Mouse (Mus musculus) thymus, postnatal 10 days (tissue): ENCODE results near the gene Ccdc77.
A peak's percentile ranks its signal among the peaks of the same experiment; 100 is the strongest.
"Not testable (repeated sequence)": the region's sequence is repeated elsewhere in the genome, so short reads cannot be mapped to it uniquely, and the experiment has no call there.

Source experiments
- DNase-seq, 2 experiments: peaks; one replicate each; pipeline ENCODE4 v3.0.0; 2021; ENCODE audit warnings: low spot score in 2 of 2

Gene Ccdc77

DNA sequence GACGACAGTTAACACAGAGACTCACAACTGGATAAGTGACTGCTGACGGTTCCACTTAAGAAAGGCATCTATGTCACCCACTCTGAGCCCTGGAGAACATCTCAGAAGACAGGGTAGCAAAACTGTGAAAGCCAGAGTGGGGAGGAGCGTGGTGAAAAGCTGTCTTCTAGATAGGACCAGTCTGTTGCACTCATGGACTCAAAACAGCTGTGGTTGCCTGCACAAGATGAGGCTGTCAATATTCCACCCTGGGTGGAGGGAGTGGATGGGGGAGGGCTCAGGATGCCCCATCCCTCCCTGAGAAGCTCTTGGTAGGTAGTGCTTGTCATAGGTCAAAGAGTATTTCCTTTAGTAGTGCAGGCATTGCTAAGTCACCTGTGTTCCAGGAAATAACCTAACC is 54.4 kb downstream of the Ccdc77 start:
- DNase-seq: no peak

DNA sequence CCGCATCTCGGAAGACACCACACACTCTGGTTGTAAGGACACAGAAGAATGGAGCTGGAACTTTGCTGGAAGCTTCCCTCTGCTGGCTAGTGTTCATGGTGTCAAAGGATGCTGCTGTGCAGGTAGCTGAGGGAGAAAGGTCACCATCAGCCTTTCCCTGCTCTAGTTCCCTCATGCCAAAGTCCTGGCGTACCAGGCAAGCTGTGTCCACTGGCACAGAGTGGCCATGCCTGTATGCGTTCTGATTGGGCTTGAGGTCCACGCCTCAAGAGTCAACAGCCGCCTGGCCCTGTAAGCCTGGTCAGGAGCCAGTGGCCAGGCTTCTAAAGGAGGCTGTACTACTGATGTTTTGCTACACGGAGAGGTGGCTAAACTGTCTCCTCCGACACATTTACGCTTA is 54.8 kb downstream of the Ccdc77 start:
- no peak for DNase-seq

DNA sequence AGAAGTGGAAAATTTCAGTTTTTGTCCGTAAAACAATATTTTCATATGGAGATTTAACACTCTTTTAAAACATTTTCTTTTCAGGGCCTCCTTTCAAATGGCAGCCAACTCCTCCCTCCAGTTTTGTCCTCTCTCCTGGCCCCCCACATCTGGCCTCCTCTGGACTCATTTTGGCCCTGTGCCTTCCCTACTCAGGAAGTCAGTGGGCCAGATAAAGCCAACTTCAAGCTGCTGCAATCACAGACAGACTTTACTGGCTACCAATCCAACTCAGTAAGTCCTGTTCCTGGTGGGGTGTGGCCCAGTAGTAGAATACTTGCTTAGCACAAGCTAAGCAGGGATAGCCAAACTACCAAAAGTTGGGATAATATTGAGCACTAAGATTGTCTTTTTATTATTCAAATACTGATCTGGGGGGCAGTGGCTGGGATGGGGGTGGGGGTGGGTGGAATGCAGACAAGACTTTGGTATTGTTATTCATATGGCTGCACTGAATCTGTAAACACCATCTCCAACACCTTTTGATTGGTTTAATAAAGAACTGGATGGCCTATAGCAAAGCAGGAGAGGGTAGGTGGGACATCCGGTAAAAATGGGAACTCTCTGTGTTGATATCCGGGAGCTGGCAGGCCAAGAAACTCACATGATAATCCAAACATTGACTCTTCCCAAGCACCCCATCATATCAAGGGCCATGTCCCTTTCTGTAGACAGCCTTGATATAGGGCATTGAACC is 57.1 kb downstream of the Ccdc77 start:
- no peak for DNase-seq

DNA sequence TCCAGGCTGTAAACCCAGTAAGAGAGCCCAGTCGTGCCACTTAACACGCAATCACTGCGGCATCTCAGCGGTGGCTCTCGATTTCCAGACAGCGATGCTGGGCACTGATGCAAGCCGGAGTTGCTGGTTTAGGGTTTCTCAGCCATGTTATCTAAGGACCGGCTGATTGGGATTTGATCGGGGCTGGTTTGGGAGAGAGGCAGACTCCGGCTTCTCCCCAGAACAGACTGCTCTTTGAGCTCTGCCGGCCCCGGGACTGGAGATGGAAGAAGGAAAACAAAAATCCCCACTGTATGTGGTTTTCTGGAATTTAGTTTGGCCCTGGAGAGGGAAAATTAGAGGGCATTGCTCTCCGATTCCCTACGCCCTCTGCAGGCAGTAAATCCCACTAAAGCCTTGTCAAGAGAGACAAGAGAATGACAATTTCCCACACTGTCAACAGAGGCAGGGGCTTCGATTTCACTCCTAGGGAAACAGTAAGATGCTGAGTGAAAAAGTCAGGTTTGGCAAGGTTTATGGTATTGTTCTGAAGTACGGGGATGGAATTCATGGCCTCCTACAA is 61.3 kb downstream of the Ccdc77 start:
- DNase-seq: no peak

DNA sequence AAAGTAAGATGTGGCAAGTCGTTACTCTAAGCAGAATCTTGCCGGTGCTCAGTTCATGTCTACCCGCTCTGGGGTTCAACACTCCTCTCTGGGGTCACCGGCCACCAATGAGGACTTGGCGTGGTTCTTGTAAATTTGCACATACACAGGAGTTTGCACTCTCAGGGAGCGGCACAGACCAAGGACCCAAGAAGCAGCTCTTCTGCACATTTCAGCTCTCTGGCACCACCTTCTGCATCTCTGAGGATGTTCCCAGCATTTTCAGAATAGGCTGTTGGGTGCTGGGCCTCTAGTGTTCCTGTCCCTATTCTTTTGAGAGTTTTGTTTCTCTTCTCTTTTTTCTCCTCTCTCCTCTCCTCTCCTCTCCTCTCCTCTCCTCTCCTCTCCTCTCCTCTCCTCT is 63.0 kb downstream of the Ccdc77 start:
- peak in 1 of 2 experiments; percentile 38 for DNase-seq

DNA sequence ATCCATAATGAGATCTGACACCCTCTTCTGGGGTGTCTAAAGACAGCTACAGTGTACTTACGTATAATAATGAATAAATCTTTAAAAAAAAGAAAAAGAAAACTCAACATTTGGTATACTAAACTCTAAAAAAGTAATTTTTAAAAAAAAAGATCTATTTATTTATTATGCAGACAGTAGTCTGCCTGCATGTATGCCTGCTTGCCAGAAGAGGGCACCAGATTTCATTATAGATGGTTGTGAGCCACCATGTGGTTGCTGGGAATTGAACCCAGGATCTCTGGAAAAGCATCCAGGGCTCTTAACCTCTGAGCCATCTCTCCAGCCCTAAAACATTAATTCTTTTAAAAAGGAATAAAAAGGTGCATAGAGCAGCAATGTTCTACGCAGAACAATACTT is 67.6 kb downstream of the Ccdc77 start:
- DNase-seq: not testable (repeated sequence)

DNA sequence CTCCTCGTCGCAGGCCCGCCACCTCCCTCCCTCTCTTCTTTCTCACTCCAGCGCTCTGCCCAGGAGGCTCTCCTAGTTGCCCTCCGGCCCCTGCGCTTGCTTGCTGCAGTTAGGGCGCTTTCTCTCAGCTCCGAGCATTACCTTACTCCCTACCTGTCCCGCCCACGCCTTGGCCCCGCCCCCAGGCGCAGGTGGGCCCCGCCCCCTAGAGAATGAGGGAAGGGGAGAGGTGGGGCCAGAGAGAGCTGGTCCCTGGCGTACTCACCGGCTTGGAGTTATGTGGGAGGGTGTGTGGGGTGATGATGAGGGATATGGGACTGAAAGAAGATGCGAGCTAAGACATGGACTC is 69.4 kb downstream of the Ccdc77 start:
- peak; percentile 11 to 19 for DNase-seq

DNA sequence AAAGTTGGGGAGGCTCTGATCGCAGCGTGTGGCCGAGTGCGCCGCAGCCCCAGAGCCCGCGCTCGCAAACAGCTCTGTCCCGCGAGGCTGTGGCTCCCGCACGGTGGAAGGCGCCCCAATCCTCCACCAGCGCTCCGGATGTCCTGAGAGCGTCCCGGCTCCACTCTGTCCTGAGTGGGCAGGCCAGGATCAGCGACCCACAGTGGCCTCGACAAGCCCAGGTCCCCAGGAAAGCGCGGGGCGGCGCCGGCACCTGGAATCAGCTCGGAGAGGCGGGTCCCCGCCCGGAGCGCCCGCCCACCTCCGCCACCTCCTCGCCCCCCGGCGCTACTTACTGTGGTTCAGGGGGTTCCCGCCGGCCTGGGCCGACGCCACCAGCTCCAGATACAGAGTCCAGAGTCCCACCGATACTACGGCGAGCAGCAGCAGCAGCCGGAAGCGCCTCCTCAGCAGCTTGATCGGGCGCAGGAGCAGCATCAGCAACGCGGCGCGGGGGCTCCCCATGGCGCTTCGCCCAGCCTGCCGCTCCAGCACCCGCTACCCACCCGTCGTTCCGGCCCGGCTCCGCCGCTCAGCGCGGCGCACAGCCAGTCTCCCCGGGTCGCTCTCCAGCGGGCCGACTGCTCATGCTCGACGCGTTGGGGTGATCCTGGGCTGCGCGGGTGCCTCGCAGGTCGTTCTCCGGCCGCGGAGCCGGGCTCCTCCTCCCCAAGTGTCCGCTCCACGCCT is 70.0 kb downstream of the Ccdc77 start, which contains the start of the genes D330020A13Rik and B4galnt3:
Gene D330020A13Rik (plus strand): TSS at position 309 of the 729 bp plus-strand sequence.
Gene B4galnt3 (minus strand): TSS at position 504 of the 729 bp plus-strand sequence.
- peak; percentile 15 to 57 for DNase-seq

DNA sequence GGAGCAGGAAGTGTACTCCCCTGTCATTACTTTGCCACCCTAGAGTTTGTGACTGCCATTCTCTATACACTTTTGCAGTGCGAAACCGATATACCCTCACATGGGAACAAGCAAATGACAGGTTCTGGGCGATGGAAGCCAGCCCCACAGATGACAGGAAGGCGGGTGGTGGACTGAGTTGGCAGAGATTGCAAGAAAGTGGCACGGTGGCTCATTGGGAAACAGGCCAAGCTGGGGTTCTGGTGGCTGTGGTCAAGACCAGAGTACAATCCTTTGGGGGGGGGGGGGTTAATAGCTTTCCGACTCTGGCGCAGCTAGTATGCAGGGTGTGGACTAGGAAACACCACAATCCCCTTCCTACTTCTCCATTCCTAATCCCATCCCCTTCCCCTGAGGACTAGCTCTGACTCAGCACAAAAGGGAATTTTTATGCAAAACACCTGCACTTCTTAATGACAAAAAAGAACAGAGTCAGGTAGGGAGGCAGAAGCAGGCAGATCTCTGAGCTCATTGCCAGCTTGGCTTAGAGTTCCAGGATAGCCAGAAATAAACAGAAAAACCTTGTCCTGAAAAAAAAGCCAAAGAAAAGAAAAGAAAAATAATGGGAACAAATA is 72.7 kb downstream of the Ccdc77 start:
- DNase-seq: no peak

DNA sequence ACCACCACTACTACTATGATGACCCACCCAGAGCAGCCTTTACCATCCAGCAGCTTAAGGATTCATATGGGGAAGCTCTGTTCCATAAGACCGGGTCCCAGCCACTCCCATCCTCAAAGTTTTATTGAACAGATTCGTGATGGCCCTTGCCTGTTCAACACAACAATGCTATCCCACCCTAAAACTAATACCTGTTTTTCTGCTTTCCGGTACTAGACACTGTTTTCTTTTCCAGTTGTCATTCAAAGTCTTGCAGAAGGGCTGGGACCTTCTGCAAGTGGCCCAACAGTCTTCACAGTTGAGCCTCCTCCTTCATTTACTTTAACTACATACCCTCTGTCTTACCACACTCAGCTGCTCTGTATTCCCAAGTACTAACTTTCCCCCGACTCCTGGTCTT is 74.7 kb downstream of the Ccdc77 start:
- no peak for DNase-seq

DNA sequence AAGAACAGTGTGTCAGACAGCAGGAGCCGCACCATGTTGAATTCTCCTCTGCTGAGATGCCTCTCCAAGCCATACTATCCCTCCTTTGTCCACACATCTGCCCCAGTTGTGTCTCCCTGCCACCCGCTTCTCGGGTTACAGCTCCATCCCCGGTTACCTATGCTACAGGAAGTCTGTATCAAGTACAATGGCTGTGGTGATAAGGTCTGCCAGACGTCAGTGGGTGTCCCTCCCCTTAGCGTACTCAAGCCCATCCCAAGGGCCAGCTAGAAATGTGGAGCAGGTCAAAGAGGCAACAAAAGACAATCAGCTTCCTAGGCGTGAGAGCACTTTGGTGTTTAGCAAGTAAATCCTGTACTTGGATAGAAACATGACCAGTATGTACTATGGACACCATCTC is 75.6 kb downstream of the Ccdc77 start:
- no peak for DNase-seq

DNA sequence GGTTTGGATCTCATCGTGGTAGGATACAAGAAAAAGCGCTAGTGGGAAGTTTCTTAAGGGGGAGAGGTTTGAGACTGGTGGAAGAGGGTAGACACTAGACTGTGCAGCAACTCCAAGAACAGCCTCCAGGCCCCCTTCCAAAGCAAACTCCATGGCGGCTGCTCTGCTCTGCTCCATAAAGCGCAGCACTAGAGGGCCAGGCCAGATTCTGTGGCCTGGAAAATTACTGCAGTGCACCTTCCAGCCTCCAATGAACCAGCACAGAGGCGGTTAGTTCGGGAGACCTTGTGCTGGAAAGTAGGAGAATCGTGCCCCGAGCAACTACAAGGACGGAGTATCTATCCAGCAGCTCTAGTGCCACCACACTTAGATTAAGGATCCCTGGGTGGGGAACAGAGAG is 76.9 kb downstream of the Ccdc77 start:
- no peak for DNase-seq

DNA sequence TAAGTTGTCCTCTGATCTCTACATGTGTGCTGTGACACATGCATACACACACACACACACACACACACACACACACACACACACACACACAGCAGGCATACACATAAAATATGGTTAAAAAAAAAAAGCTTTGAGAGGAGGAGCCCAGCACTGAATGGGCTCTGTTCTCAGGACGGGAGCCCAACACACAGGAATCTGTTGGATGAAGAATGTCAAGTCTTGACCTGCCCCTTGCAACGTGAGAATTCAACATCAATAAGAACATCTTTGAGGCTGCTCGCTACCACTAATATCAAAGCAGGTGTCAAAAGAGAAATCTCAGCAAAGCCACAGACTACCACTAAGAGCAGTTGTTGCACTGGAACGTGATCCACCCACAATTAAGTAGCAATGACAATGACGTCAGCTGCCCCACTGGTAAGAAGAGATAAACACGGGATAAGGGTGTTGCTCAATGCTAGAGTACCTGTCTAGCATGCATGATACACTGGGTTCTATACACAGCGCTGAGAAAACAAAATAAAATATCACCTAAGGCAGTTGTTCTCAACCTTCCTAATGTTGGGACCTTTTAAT is 87.2 kb downstream of the Ccdc77 start:
- DNase-seq: no peak

DNA sequence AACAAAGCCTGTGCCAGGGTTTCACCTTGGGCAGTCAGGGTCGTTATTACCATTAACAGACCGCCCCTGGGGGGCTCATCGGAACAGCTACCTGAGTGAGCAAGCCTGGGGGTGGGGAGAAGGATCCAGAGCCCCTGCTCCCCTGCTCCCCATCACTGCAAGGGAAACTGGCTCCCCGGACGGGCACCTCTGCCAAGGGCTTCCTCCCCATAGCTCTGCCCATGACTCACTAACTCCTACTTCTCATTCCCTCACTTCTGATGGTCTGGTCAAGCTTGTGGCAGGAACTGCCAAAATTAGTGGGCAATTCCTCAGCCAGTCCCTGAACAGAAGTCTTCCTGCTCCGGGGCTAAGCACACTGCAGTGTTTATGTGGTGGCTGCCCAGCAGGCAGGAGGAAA is 88.9 kb downstream of the Ccdc77 start:
- DNase-seq: no peak

DNA sequence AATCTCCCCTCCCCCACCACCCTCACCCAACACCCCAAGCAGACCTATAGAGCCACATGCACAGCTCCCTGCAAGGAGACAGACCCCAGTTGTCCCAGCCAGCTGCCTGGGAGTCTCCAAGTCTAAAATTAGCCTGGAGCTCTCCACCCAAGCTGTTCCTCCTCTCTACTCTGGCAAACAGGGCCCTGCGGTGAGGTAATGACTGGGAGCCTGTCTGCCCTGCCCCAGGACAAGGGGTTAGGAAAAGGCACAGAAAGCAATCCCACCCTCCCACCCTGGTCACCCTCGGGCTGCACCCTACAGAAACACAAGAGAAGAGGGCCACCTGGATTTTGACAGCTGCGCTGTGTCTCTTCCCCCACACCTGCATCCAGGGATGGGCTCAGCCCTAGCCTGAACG is 89.3 kb downstream of the Ccdc77 start:
- DNase-seq: no peak
